Mouse (Mus musculus) bone marrow macrophage, adult 2 months (primary cell): Measurements from ENCODE around the gene Psmd14.

Source experiments
- CTCF ChIP-seq: IDR thresholded peaks from 2 replicates; pipeline ENCODE4 v1.5.1; 2012; ENCODE audit warnings: low read depth, mild to moderate bottlenecking, low read length, moderate library complexity
- POLR2A ChIP-seq: IDR thresholded peaks from 2 replicates; pipeline ENCODE4 v1.6.1; 2012; ENCODE audit warnings: mild to moderate bottlenecking, low read depth, low read length, borderline replicate concordance

GRCm38 (mm10) chr2:61734175-61734574, 22.7 kb downstream of the Psmd14 start:
- no peak for TF ChIP-seq CTCF
- TF ChIP-seq POLR2A, result no peak
